Mouse (Mus musculus) embryonic stem cell, embryonic (primary cell): ENCODE data around the gene Sae1.

ENCODE experiments used
- CTCF ChIA-PET, 4 experiments: fragments of 300-600 bp in 2 of 4; fragments of 350-600 bp in 2 of 4; sonication (Branson Sonifier 250); formaldehyde crosslinking; loops; one replicate each; lab custom pipeline; 2022; ENCODE audit warnings: inconsistent platforms in 2 of 4; lab: Charles Lee
- POLR2A ChIA-PET, 4 experiments: fragments of 300-600 bp in 2 of 4; fragments of 350-600 bp in 2 of 4; sonication (Branson Sonifier 250); formaldehyde crosslinking; loops; one replicate each; lab custom pipeline; 2022; ENCODE audit warnings: antibody characterized with exemption in 4 of 4, inconsistent platforms in 1 of 4; lab: Charles Lee

Sae1 gene

GRCm38 (mm10) chr7:16272681-16273080, 114.9 kb downstream of the Sae1 start:
- CTCF ChIA-PET = interaction anchor here (0.6 to 3.6 kb wide), 31 partner anchors 9 to 361 kb away, joined by 3 to 36 read pairs (median 4); partner anchors contain the start of genes Bicra (in 1 of the 4), Ccdc9 (in 1 of the 4), Kptn (in 1 of the 4) and Meis3 (in 1 of the 4)
- POLR2A ChIA-PET = interaction anchor here (0.6 to 5.6 kb wide), 43 partner anchors 9 to 958 kb away, joined by 3 to 127 read pairs (median 4); partner anchors contain the start of genes Ccdc9 (in 3 of the 4), Napa (in 3 of the 4), Arhgap35 (in 1 of the 4) and Kptn (in 1 of the 4)

- CTCF ChIA-PET = no interaction called here
- POLR2A ChIA-PET = interaction anchor here in 1 of 4 experiments (0.6 to 5.6 kb wide), 4 partner anchors 13 to 94 kb away, joined by 3 to 46 read pairs (median 4); partner anchors contain the start of gene Ccdc9
Observed at GRCm38 (mm10) chr7:16271139-16271538, 116.5 kb downstream of the Sae1 start.
